8 mouse cellular contexts compared by ENCODE assay signal in genomic region chr15:100495102-100495501, GRCm38 (mm10). TPM values are rescaled to one million over a fixed set of nuclear protein-coding genes. Genes with fewer than 3 reads are reported as not detected.
A peak's percentile ranks its signal among the peaks of the same experiment; 100 is the strongest.
DNase-seq lines count a peak whose midpoint lies in the region; ATAC-seq lines count a peak whose summit lies in the region.

Gene Csrnp2, minus strand, starts transcription at chr15:100495488.

- peak within 1 kb of the TSS; percentile 86 for H3K9ac ChIP-seq in intestine, embryonic 14.5 days (ENCODE audit: low read length)

- H3K4me3 ChIP-seq in intestine, embryonic 14.5 days (ENCODE audit: low read depth, low read length): peak within 1 kb of the TSS; percentile 87

- WGBS in intestine, embryonic 14.5 days: under 1% methylated on average over 39 of the region's 40 CpGs

- peak within 1 kb of the TSS; percentile 96 for H3K4me2 ChIP-seq in intestine, embryonic 14.5 days (ENCODE audit: low read length)

- peak; percentile 99 for ATAC-seq in intestine, embryonic 14.5 days (replicated peaks; ENCODE audit: low FRiP score, low TSS enrichment, low read depth)

- H3K27ac ChIP-seq in intestine, embryonic 14.5 days (ENCODE audit: low read depth): peak within 1 kb of the TSS; percentile 92

- H3K4me1 ChIP-seq in intestine, embryonic 14.5 days (replicated peaks; ENCODE audit: control insufficient read depth, insufficient read depth, low read length): peaks cover 35% of the 10 kb centered on the region

- no peaks in the 10 kb centered on the region for H3K9me3 ChIP-seq in intestine, embryonic 14.5 days (ENCODE audit: control insufficient read depth, low read length)

- no peaks in the 10 kb centered on the region for H3K27me3 ChIP-seq in intestine, embryonic 14.5 days (replicated peaks; ENCODE audit: control insufficient read depth, insufficient read depth, low read length)

- H3K36me3 ChIP-seq in intestine, embryonic 14.5 days (ENCODE audit: control insufficient read depth, insufficient read depth, low read length): no peaks in the 10 kb centered on the region

- intact Hi-C loops in gastrocnemius, postnatal 14 days (cut with DNase I; ENCODE audit: low total_unique reads): no loop called here
- intact Hi-C loops in left cerebral cortex, postnatal 14 days (cut with DNase I): no loop called here

- DNase-seq in adipocyte (ENCODE audit: low spot score): peak; percentile 92
- DNase-seq in embryo, embryonic 10 days (ENCODE audit: low spot score): peak; percentile 96
- peak; percentile 93 for DNase-seq in gastrocnemius, postnatal 14 days
- DNase-seq in intestine, embryonic 14.5 days (ENCODE audit: low spot score): peak; percentile 97
- DNase-seq in left cerebral cortex, postnatal 14 days (ENCODE audit: low spot score in 2 of 2): peak; percentile 93 to 95
- peak; percentile 96 for DNase-seq in mesoderm, embryonic 11.5 days (ENCODE audit: low read depth, low spot score)
- peak; percentile 88 to 90 for DNase-seq in right cerebral cortex, postnatal 36 days (ENCODE audit: low spot score in 2 of 2)
- DNase-seq in yolk sac, embryonic 10.5 days (ENCODE audit: low spot score): peak; percentile 93

RNA-seq across cellular contexts. Expression of gene Csrnp2, which starts in this region (rescaled TPM):
- 1 to 10 TPM; 1.9 to 2.9 TPM for total RNA-seq in gastrocnemius, postnatal 14 days (2021)
- polyA plus RNA-seq in intestine, embryonic 14.5 days (2014; fragmentation: Nextera tagmentation; extraction: Ambion mirVana): 11.3 and 13.5 TPM in 2 replicates
- total RNA-seq in left cerebral cortex, postnatal 14 days (2021): 10 to 100 TPM; 39.8 to 40.7 TPM

Comparison
In these comparisons a context has a peak if more than half of its experiments do, and no peak if none do; other contexts are left out.
1. Peak in every context shown above with its lines: DNase-seq, ATAC-seq, H3K4me3 ChIP-seq and H3K27ac ChIP-seq.
2. RNA of gene Csrnp2 (total RNA-seq): 39.8 to 40.7 TPM in left cerebral cortex, postnatal 14 days; 1.9 to 2.9 TPM in gastrocnemius, postnatal 14 days; every median in the first group is over 10 times any median in the second.